Mouse (Mus musculus): ENCODE results near the gene Npas4. TPM values are rescaled to one million over a fixed set of nuclear protein-coding genes. Genes with fewer than 3 reads are reported as not detected.

Npas4 gene
- 0.07 and 0.10 TPM in 2 replicates for polyA plus RNA-seq (2012; rRNA removed)

DNA sequence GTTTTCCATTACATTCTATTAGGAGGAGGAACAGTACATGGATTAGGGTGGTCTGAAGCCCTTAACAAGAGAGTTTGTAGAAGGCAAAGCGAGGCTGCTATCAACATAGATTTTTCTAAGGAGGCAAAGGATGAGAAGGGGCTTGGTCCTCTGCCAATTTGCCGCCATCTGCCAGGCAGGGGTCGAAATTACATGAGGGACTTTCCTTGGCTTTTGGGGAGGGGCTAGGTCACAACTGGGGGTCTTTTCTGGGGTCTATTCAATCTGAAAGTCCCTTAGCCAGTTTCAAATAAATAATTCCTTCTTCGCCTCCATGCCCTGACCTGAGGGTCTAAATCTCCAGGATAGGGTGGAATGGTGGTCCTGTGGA lies at the start of gene Npas4:
Gene Npas4 (minus strand): TSS at position 61 of the 370 bp plus-strand sequence.

DNA sequence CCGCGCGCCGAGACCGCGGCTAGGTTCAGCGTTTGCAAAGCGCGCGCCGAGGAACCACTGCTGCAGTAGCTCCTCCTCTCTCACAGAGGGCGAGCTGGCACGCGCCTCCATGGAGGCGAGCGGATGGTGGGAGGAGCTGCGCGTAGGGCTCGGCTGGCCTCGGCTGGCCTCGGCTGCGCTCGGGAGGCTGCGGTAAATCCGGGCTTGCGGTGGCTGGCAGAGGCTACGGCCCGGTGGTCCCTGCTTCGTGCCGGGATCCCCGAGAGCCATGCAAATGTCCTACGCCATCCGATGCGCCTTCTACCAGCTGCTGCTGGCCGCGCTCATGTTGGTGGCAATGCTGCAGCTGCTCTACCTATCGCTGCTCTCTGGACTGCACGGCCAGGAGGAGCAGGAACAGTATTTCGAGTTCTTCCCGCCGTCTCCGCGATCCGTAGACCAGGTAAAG lies 48.6 kb upstream of the Npas4 start, which contains the start of the genes B4gat1 and AC124502.3:
Gene B4gat1 (plus strand): TSS at position 118 of the 448 bp plus-strand sequence.
Gene AC124502.3 (plus strand): TSS at position 183 of the 448 bp plus-strand sequence.

DNA sequence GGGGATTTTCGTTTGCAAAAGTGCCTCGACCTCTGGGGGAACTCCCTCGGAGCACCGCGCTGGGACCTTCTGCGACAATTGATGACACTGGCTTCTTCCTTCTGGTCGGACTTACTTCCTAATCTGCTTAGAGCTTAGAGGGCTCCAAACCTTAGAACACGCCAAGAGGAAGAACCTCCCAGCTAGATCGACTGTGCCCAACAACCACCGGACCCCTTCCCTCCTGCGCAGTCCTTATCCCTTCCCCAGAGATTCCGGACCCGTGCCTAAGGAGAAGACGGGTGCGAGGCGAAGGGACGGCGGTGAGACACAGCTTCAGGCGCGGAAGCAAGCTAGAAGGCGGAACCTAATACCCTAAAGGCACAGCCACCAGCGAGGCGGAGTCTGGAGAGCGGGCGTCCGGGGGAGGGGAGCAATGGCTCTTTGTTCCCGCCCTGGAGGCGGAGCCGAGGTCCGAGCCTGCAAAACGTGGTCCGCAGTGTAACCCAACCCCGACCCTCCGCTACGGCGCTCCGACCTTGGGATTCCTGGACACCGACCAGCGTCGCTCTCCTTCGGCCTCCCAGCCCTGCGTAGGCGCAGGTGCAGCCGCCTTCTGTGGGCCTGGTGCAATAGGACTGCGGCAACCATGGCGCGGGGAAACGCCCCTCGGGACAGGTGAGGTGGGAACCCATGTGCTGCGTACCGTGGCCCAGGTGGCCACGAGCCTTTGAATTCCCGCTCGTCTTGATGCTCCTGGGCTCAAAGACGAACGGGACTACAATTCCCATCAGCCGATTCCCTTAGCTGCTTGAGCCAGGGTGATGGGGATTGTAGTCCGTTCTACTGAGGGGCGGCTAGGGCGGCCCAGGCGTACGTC lies 33.7 kb upstream of the Npas4 start, which contains the start of gene Slc29a2:
Gene Slc29a2 (plus strand): TSS at position 240 of the 859 bp plus-strand sequence.

DNA sequence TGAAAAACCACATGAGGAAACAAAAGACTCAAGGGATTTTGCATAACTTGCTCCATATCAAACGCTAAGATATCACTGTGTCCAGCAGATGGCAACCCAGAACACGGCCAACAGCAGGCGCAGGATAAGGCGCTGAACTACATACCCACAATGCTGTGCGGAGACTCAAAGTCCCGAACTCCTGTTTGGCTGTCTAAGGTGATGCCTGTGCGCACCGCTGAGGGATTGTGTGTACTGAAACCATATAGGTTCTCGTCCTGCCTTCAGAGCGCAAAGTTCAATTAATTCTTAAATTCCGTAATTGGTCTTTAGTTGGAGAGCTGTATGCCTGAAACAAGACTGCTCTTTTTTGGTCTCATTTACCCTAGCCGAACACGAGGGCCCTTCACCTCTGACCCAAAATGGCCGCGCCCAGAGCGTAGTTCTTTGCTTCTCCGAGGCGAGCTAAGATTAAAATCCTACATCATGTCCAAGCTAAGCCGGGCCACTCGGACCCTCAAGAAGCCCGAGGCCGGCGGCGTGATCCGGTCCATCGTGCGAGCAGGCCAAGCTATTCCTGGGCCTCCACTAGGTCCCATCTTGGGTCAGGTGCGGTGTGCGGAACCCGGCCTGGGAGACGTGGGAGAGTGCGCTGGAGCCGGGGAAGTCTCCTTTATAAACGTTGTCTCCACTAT lies 28.1 kb downstream of the Npas4 start, which contains the start of gene Mrpl11:
Gene Mrpl11 (plus strand): TSS at position 220 of the 674 bp plus-strand sequence.

GRCm38 (mm10) chr19:4942551-4943252 lies 47.4 kb downstream of the Npas4 start, which contains the start of gene Peli3:
Gene Peli3 (minus strand): TSS chr19:4943127.

Other genes with a start within 250 kb of the Npas4 start
- gene Rbm4b, start 233.8 kb downstream of the Npas4 start, polyA plus RNA-seq (2012; rRNA removed), result 7.1 and 8.3 TPM in 2 replicates
- 35.7 and 37.7 TPM in 2 replicates for gene Rbm4, start 196.4 kb downstream of the Npas4 start, polyA plus RNA-seq (2012; rRNA removed)
- 14.1 and 14.8 TPM in 2 replicates for gene Gm21992, start 178.7 kb downstream of the Npas4 start, polyA plus RNA-seq (2012; rRNA removed)
- gene Rbm14, start 178.7 kb downstream of the Npas4 start, polyA plus RNA-seq (2012; rRNA removed), result 18.2 and 18.3 TPM in 2 replicates
- 158 and 166 TPM in 2 replicates for gene Ccs, start 151.0 kb downstream of the Npas4 start, polyA plus RNA-seq (2012; rRNA removed)
- gene Ccdc87, start 150.9 kb downstream of the Npas4 start, polyA plus RNA-seq (2012; rRNA removed), result 0.01 TPM in 1 of 2 replicates, not detected in the other
- gene Ctsf, start 135.2 kb downstream of the Npas4 start, polyA plus RNA-seq (2012; rRNA removed), result 22.9 and 23.6 TPM in 2 replicates
- gene Actn3, start 112.4 kb downstream of the Npas4 start, polyA plus RNA-seq (2012; rRNA removed), result 0.06 and 0.10 TPM in 2 replicates
- gene Zdhhc24, start 111.6 kb downstream of the Npas4 start, polyA plus RNA-seq (2012; rRNA removed), result 10.1 and 10.6 TPM in 2 replicates
- gene Bbs1, start 83.7 kb downstream of the Npas4 start, polyA plus RNA-seq (2012; rRNA removed), result 0.52 and 0.79 TPM in 2 replicates
- 33.6 and 33.7 TPM in 2 replicates for gene Dpp3, start 62.0 kb downstream of the Npas4 start, polyA plus RNA-seq (2012; rRNA removed)
- 0.17 and 0.28 TPM in 2 replicates for gene Peli3, start 47.2 kb downstream of the Npas4 start, polyA plus RNA-seq (2012; rRNA removed)
- gene Mrpl11, start 28.2 kb downstream of the Npas4 start, polyA plus RNA-seq (2012; rRNA removed), result 23.7 and 24.7 TPM in 2 replicates
- gene Slc29a2, start 33.5 kb upstream of the Npas4 start, polyA plus RNA-seq (2012; rRNA removed), result 1.4 and 2.0 TPM in 2 replicates
- gene B4gat1, start 48.5 kb upstream of the Npas4 start, polyA plus RNA-seq (2012; rRNA removed), result 6.2 and 7.5 TPM in 2 replicates
- gene AC124502.3, start 48.6 kb upstream of the Npas4 start, polyA plus RNA-seq (2012; rRNA removed), result 0.26 and 0.37 TPM in 2 replicates
- gene Brms1, start 51.0 kb upstream of the Npas4 start, polyA plus RNA-seq (2012; rRNA removed), result 14.8 and 15.2 TPM in 2 replicates
- 0.52 and 0.58 TPM in 2 replicates for gene Rin1, start 60.2 kb upstream of the Npas4 start, polyA plus RNA-seq (2012; rRNA removed)
- gene Cd248, start 77.8 kb upstream of the Npas4 start, polyA plus RNA-seq (2012; rRNA removed), result 1.8 and 2.0 TPM in 2 replicates
- gene Tmem151a, start 95.2 kb upstream of the Npas4 start, polyA plus RNA-seq (2012; rRNA removed), result 0.30 and 0.36 TPM in 2 replicates
- gene Yif1a, start 98.2 kb upstream of the Npas4 start, polyA plus RNA-seq (2012; rRNA removed), result 61.5 and 66.8 TPM in 2 replicates
- 0.22 and 0.24 TPM in 2 replicates for gene Cnih2, start 108.2 kb upstream of the Npas4 start, polyA plus RNA-seq (2012; rRNA removed)
- 57.1 and 59.3 TPM in 2 replicates for gene Rab1b, start 116.8 kb upstream of the Npas4 start, polyA plus RNA-seq (2012; rRNA removed)
- gene Klc2, start 128.2 kb upstream of the Npas4 start, polyA plus RNA-seq (2012; rRNA removed), result 3.6 and 4.7 TPM in 2 replicates